Comparison of ENCODE assay signal across 12 mouse cellular contexts in genomic region chr17:84351276-84351675, GRCm38 (mm10).
DNase-seq lines count a peak whose midpoint lies in the region; ATAC-seq and TF ChIP-seq lines count a peak whose summit lies in the region.
"Had no signal": no experiment of that assay in that cellular context is flagged by ENCODE, and none has a peak within 500 bp of the region (broad histone marks: within the 10 kb centered on the region; RNA-seq: fewer than 3 reads in every experiment).

No protein-coding gene starts in this region.

- peaks cover 46% of the 10 kb centered on the region for H3K36me3 ChIP-seq in E14TG2a.4 (ENCODE audit: insufficient read depth, low read length)
- H3K36me3 ChIP-seq in intestine, embryonic 15.5 days = 0 out of 2 replicates have a peak, but pooled peaks cover 3% of the 10 kb centered on the region

- peak overlapping the region; percentile 8; the same call in 1 of the 2 replicates for H3K4me3 ChIP-seq in E14TG2a.4 (replicated peaks; ENCODE audit: low read length)
- no peak overlapping the region for H3K4me3 ChIP-seq in intestine, embryonic 15.5 days (replicated peaks)
- H3K4me3 ChIP-seq: limb, embryonic 15.5 days; lung, embryonic 15.5 days had no signal

- no peak for TF ChIP-seq CTCF in E14TG2a.4 (conservative IDR thresholded peaks at IDR 0.05; ENCODE audit: low read length)

- H3K4me1 ChIP-seq in E14TG2a.4 (replicated peaks; ENCODE audit: low read depth, low read length) = peaks cover 67% of the 10 kb centered on the region
- H3K4me1 ChIP-seq in intestine, embryonic 15.5 days (replicated peaks) = peaks cover 10% of the 10 kb centered on the region

- H3K27ac ChIP-seq in intestine, embryonic 15.5 days = no peak overlapping the region
- H3K27ac ChIP-seq: limb, embryonic 15.5 days; lung, embryonic 15.5 days had no signal

- DNase-seq in heart, adult 11 months = peak; percentile 62
- DNase-seq in heart, adult 9 months (ENCODE audit: low spot score in 2 of 2) = no peak
- peak; percentile 81 for DNase-seq in Muller cell, postnatal 12 days (ENCODE audit: inconsistent ontology term)
- no peak for DNase-seq in thymus, postnatal 10 days (ENCODE audit: low spot score in 2 of 2)
- DNase-seq in spleen, postnatal 10 days (ENCODE audit: low spot score in 2 of 2) = no peak
- DNase-seq in heart, adult 18-20 months = no peak
- DNase-seq: adrenal gland, postnatal 10 days; kidney, postnatal 4 days had no signal

- no peaks in the 10 kb centered on the region for H3K9me3 ChIP-seq in E14TG2a.4 (ENCODE audit: low read length)
- no peaks in the 10 kb centered on the region for H3K9me3 ChIP-seq in intestine, embryonic 15.5 days
- H3K9me3 ChIP-seq: limb, embryonic 15.5 days; lung, embryonic 15.5 days had no signal

- ATAC-seq in intestine, embryonic 15.5 days = peak; percentile 95

- no peak overlapping the region for H3K4me2 ChIP-seq in intestine, embryonic 15.5 days (replicated peaks)
- H3K4me2 ChIP-seq: limb, embryonic 15.5 days; lung, embryonic 15.5 days had no signal

- H3K9ac ChIP-seq in intestine, embryonic 15.5 days = no peak overlapping the region
- H3K9ac ChIP-seq: limb, embryonic 15.5 days; lung, embryonic 15.5 days had no signal

- peaks cover 9% of the 10 kb centered on the region for H3K27me3 ChIP-seq in E14TG2a.4 (ENCODE audit: insufficient read depth, low read length)
- H3K27me3 ChIP-seq in intestine, embryonic 15.5 days (replicated peaks) = no peaks in the 10 kb centered on the region
- H3K27me3 ChIP-seq: limb, embryonic 15.5 days; lung, embryonic 15.5 days had no signal

- 47% methylated on average over 3 of the region's 3 CpGs for WGBS in intestine, embryonic 15.5 days

Comparison
In these comparisons a context has a peak if more than half of its experiments do, and no peak if none do; other contexts are left out.
1. DNase-seq: peak in heart, adult 11 months (single experiment) and Muller cell, postnatal 12 days (single experiment); none in heart, adult 9 months (0 of 2), thymus, postnatal 10 days (0 of 2), spleen, postnatal 10 days (0 of 2) and heart, adult 18-20 months (0 of 2).